Mouse (Mus musculus) liver, embryonic 14.5 days (tissue): ENCODE measurements around the gene Crip1.

ENCODE experiments used
- CTCF ChIP-seq: IDR thresholded peaks from 2 replicates; pipeline ENCODE4 v1.5.1; 2016; ENCODE audit warnings: antibody characterized with exemption, low read depth, control low read depth
- EP300 ChIP-seq: IDR thresholded peaks from 2 replicates; pipeline ENCODE4 v1.6.1; 2016; ENCODE audit warnings: antibody characterized with exemption, low read depth

DNA sequence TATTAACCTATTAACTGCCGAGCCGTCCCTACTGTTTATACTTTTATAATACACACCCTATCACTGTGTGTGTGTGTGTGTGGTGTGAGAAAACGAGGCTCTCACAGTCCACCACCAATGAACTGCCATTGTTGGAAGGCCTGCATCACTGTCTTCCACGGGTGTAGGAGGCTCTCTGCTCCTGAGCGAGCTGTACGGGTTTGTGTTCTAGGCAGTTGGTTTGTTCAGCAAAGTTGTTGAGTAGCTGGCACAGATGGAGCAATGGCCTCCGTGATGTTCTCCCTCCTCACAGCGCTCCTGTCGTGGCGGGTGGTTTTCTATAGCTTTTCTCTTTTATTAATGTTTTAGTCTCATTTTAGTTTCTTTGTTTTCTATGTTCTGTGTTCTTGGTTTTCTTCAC is 36.3 kb upstream of the Crip1 start:
- TF ChIP-seq CTCF (no peak), EP300 (no peak)
